Mouse (Mus musculus) cerebellum, adult 2 months (tissue): ENCODE measurements at regions not wholly inside any gene's neighbourhood (a gene's known extent, or its start where the extent isn't known, plus 50 kb on each side); places are given as distances from the start of the nearest gene placed in this dataset.

Experiments
- CTCF ChIP-seq: fragments of 200-500 bp; IDR thresholded peaks from 2 replicates; pipeline ENCODE4 v1.5.1; 2011; ENCODE audit warnings: low read depth, mild to moderate bottlenecking, control low read depth, low read length, moderate library complexity, borderline replicate concordance; ENCODE audit not compliant: insufficient read depth
- POLR2A ChIP-seq: fragments of 200-500 bp; IDR thresholded peaks from 2 replicates; pipeline ENCODE4 v1.6.1; 2011; ENCODE audit warnings: low read length, control low read depth, borderline replicate concordance; ENCODE audit not compliant: insufficient read depth

- TF ChIP-seq CTCF (no peak), POLR2A (no peak)
These were observed 584.3 kb upstream of the Lcorl start for GRCm38 (mm10) chr5:46441716-46442115.
